Comparison of ENCODE assay signal across 25 mouse cellular contexts in genomic region chr12:9230576-9230975, GRCm38 (mm10).
DNase-seq lines count a peak whose midpoint lies in the region; ATAC-seq and TF ChIP-seq lines count a peak whose summit lies in the region.
"Had no signal": no experiment of that assay in that cellular context is flagged by ENCODE, and none has a peak within 500 bp of the region (broad histone marks: within the 10 kb centered on the region; RNA-seq: fewer than 3 reads in every experiment).

No protein-coding gene starts in this region.

- ATAC-seq in heart, embryonic 13.5 days (ENCODE audit: extremely low read depth, insufficient number of reproducible peaks, low FRiP score, low TSS enrichment): no peak
- peak; percentile 71; the same call in 1 of the 2 replicates for ATAC-seq in lung, embryonic 14.5 days (ENCODE audit: insufficient read depth)
- ATAC-seq in lung, postnatal 0 days: no peak
- ATAC-seq in embryonic facial prominence, embryonic 14.5 days (ENCODE audit: low read depth): no peak
- ATAC-seq: CD4-positive, CD25-positive, alpha-beta regulatory T cell, adult 4 months; forebrain, embryonic 14.5 days; forebrain, postnatal 0 days; hindbrain, postnatal 0 days; inflammation-experienced regulatory T-cells, adult 6 months; intestine, embryonic 16.5 days had no signal

- no peaks in the 10 kb centered on the region for H3K27me3 ChIP-seq in heart, embryonic 13.5 days (replicated peaks)
- H3K27me3 ChIP-seq in lung, embryonic 14.5 days (ENCODE audit: insufficient read depth, low read length): no peaks in the 10 kb centered on the region
- no peaks in the 10 kb centered on the region for H3K27me3 ChIP-seq in lung, postnatal 0 days (replicated peaks; ENCODE audit: insufficient read depth, low read length)
- no peaks in the 10 kb centered on the region for H3K27me3 ChIP-seq in embryonic facial prominence, embryonic 14.5 days (replicated peaks; ENCODE audit: control insufficient read depth, insufficient read depth, low read length)
- H3K27me3 ChIP-seq: embryonic facial prominence, embryonic 15.5 days; heart, embryonic 15.5 days had no signal

- no peak for TF ChIP-seq CTCF in lung, embryonic 14.5 days (IDR thresholded peaks at IDR 0.05; ENCODE audit: low read depth)
- TF ChIP-seq CTCF in lung, postnatal 0 days (IDR thresholded peaks at IDR 0.05): no peak

- no peak overlapping the region for H3K4me3 ChIP-seq in heart, embryonic 13.5 days
- H3K4me3 ChIP-seq in lung, embryonic 14.5 days (ENCODE audit: low read depth, low read length): no peak overlapping the region
- H3K4me3 ChIP-seq in lung, postnatal 0 days (ENCODE audit: low read depth, low read length): no peak overlapping the region
- H3K4me3 ChIP-seq in embryonic facial prominence, embryonic 14.5 days (ENCODE audit: low read depth, low read length): no peak overlapping the region
- H3K4me3 ChIP-seq: embryonic facial prominence, embryonic 15.5 days; gastrocnemius, adult 2 months; heart, embryonic 15.5 days had no signal

- 53% methylated on average over 5 of the region's 5 CpGs for WGBS in heart, embryonic 13.5 days
- WGBS in lung, embryonic 14.5 days: 46% methylated on average over 5 of the region's 5 CpGs
- WGBS in lung, postnatal 0 days: 56% methylated on average over 5 of the region's 5 CpGs
- whole genome bisulfite sequencing in embryonic facial prominence, embryonic 14.5 days: 65% methylated on average over 5 of the region's 5 CpGs

- DNase-seq in heart, postnatal 4 days: no peak
- DNase-seq in lung, embryonic 14.5 days: peak; percentile 59
- no peak for DNase-seq in lung, postnatal 0 days (ENCODE audit: low spot score)
- DNase-seq in embryonic facial prominence, embryonic 14.5 days (ENCODE audit: low spot score): no peak
- DNase-seq in left cerebral cortex, adult 18-20 months (ENCODE audit: low spot score in 2 of 2): no peak
- DNase-seq: adrenal gland, adult 2 months; adrenal gland, postnatal 14 days; cerebellum, adult 11 months; cerebellum, adult 2 months; cerebellum, adult 9-11 months; cerebellum, postnatal 25 days; forebrain, postnatal 0 days; gastrocnemius, adult 2 months; gastrocnemius, postnatal 14 days; heart, adult 18-20 months; heart, postnatal 36 days had no signal

- no peaks in the 10 kb centered on the region for H3K9me3 ChIP-seq in heart, embryonic 13.5 days
- no peaks in the 10 kb centered on the region for H3K9me3 ChIP-seq in lung, embryonic 14.5 days (ENCODE audit: low read depth, low read length)
- no peaks in the 10 kb centered on the region for H3K9me3 ChIP-seq in lung, postnatal 0 days (ENCODE audit: low read length)
- H3K9me3 ChIP-seq in embryonic facial prominence, embryonic 14.5 days (ENCODE audit: control insufficient read depth, low read length): no peaks in the 10 kb centered on the region
- H3K9me3 ChIP-seq: embryonic facial prominence, embryonic 15.5 days; heart, embryonic 15.5 days had no signal

- peak overlapping the region; percentile 24; the same call in 1 of the 2 replicates for H3K4me2 ChIP-seq in heart, embryonic 13.5 days
- H3K4me2 ChIP-seq in lung, embryonic 14.5 days: no peak overlapping the region
- no peak overlapping the region for H3K4me2 ChIP-seq in lung, postnatal 0 days (replicated peaks; ENCODE audit: low read depth, low read length)
- H3K4me2 ChIP-seq in embryonic facial prominence, embryonic 14.5 days (ENCODE audit: low read depth, low read length): no peak overlapping the region
- H3K4me2 ChIP-seq: embryonic facial prominence, embryonic 15.5 days; heart, embryonic 15.5 days; hindbrain, embryonic 14.5 days had no signal

- H3K9ac ChIP-seq in heart, embryonic 13.5 days: no peak overlapping the region
- no peak overlapping the region for H3K9ac ChIP-seq in lung, embryonic 14.5 days
- H3K9ac ChIP-seq in lung, postnatal 0 days (replicated peaks; ENCODE audit: low read depth): no peak overlapping the region
- H3K9ac ChIP-seq in embryonic facial prominence, embryonic 14.5 days (ENCODE audit: low read depth, low read length): no peak overlapping the region
- H3K9ac ChIP-seq: embryonic facial prominence, embryonic 15.5 days; forebrain, postnatal 0 days; heart, embryonic 15.5 days; hindbrain, embryonic 14.5 days had no signal

- TF ChIP-seq EP300 in lung, postnatal 0 days (IDR thresholded peaks at IDR 0.05): no peak

- H3K36me3 ChIP-seq in heart, embryonic 13.5 days: no peaks in the 10 kb centered on the region
- no peaks in the 10 kb centered on the region for H3K36me3 ChIP-seq in lung, embryonic 14.5 days (ENCODE audit: insufficient read depth)
- H3K36me3 ChIP-seq in lung, postnatal 0 days (ENCODE audit: insufficient read depth, low read length): no peaks in the 10 kb centered on the region
- no peaks in the 10 kb centered on the region for H3K36me3 ChIP-seq in embryonic facial prominence, embryonic 14.5 days (ENCODE audit: control insufficient read depth, insufficient read depth, low read length)
- H3K36me3 ChIP-seq: embryonic facial prominence, embryonic 15.5 days; heart, embryonic 15.5 days had no signal

- H3K27ac ChIP-seq in heart, embryonic 13.5 days (replicated peaks): 0 out of 2 replicates have a peak overlapping the region, but pooled peaks have one; percentile 32
- no peak overlapping the region for H3K27ac ChIP-seq in lung, embryonic 14.5 days (ENCODE audit: low read depth)
- H3K27ac ChIP-seq in lung, postnatal 0 days (ENCODE audit: low read length): no peak overlapping the region
- 0 out of 2 replicates have a peak overlapping the region, but pooled peaks have one; percentile 3 for H3K27ac ChIP-seq in embryonic facial prominence, embryonic 14.5 days (replicated peaks; ENCODE audit: low read depth, low read length)
- H3K27ac ChIP-seq: embryonic facial prominence, embryonic 15.5 days; gastrocnemius, adult 2 months; heart, embryonic 15.5 days; hindbrain, embryonic 14.5 days; hindbrain, postnatal 0 days had no signal

- H3K4me1 ChIP-seq in heart, embryonic 13.5 days: peaks cover 27% of the 10 kb centered on the region
- no peaks in the 10 kb centered on the region for H3K4me1 ChIP-seq in lung, embryonic 14.5 days (ENCODE audit: insufficient read depth)
- H3K4me1 ChIP-seq in lung, postnatal 0 days (ENCODE audit: insufficient read depth, low read depth, low read length): no peaks in the 10 kb centered on the region
- no peaks in the 10 kb centered on the region for H3K4me1 ChIP-seq in embryonic facial prominence, embryonic 14.5 days (ENCODE audit: control insufficient read depth, insufficient read depth, low read length)

Comparison
In these comparisons a context has a peak if more than half of its experiments do, and no peak if none do; other contexts are left out.
1. H3K27ac ChIP-seq: peak in heart, embryonic 13.5 days (single experiment) and embryonic facial prominence, embryonic 14.5 days (single experiment); none in lung, embryonic 14.5 days (single experiment) and lung, postnatal 0 days (single experiment).